Comparison of ENCODE assay signal across 8 mouse cellular contexts in the genomic region with DNA sequence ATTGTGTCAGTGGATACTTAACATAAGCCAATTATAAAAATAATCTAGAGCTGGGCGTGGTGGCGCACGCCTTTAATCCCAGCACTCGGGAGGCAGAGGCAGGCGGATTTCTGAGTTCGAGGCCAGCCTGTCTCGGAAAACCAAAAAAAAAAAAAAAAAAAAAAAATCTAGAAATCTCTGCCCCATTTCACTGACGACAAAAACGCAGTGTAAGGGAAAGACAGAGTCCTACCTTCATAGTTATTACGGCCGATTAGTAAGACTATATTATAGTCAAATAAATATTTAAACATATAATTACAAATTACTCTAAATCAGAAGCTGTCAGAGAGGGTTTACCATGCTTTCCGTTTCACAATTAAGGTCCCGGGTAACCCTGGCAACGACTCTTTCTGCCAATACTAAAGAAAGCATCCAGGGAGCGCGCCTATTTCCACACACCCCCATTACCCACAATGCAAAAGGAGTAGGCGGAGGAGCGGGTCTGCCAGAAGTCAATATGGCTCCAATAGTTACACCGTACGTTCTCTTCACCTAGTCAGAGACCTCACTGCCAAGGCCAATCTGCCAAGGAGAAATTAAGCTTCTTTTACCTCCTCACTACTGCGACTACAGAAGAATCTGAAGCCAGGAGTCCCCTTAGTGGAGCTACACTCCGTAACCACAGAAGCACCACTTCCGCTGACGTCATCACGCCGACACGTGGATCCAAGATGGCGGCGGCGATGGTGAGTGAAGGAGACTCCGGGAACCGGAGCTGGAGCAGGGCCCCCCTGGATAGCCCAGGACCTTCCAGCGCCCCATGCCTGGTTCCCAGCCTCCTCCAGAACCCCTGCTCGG. TPM values are rescaled to one million over a fixed set of nuclear protein-coding genes. Genes with fewer than 3 reads are reported as not detected.
A peak's percentile ranks its signal among the peaks of the same experiment; 100 is the strongest.
DNase-seq lines count a peak whose midpoint lies in the region; ATAC-seq and TF ChIP-seq lines count a peak whose summit lies in the region.

TSS of gene Tm9sf4 (plus strand) at position 460 of the 840 bp plus-strand sequence.

- no peaks in the 10 kb centered on the region for H3K9me3 ChIP-seq in erythroblast, embryonic 14.5 days (ENCODE audit: control insufficient read depth, low read length)
- H3K9me3 ChIP-seq in heart, embryonic 11.5 days (replicated peaks; ENCODE audit: control insufficient read depth, low read length), result no peaks in the 10 kb centered on the region
- H3K9me3 ChIP-seq in kidney, embryonic 16.5 days (ENCODE audit: low read length), result no peaks in the 10 kb centered on the region

- H3K79me2 ChIP-seq in C2C12 (ENCODE audit: control insufficient read depth, insufficient read depth), result peaks cover 47% of the 10 kb centered on the region
- peaks cover 9% of the 10 kb centered on the region for H3K79me2 ChIP-seq in liver, adult 2 months (ENCODE audit: control insufficient read depth, insufficient read depth, low read length)
- peaks cover 41% of the 10 kb centered on the region for H3K79me2 ChIP-seq in myocyte (ENCODE audit: control insufficient read depth, insufficient read depth)

- H3K27me3 ChIP-seq in C2C12 (ENCODE audit: control insufficient read depth, insufficient read depth, insufficient read length) (no peaks in the 10 kb centered on the region), myocyte (ENCODE audit: control insufficient read depth, insufficient read depth, insufficient read length) (no peaks in the 10 kb centered on the region)
- peaks cover 9% of the 10 kb centered on the region for H3K27me3 ChIP-seq in erythroblast, embryonic 14.5 days (ENCODE audit: control insufficient read depth)
- H3K27me3 ChIP-seq in heart, embryonic 11.5 days (ENCODE audit: control insufficient read depth, insufficient read depth, low read length), result no peaks in the 10 kb centered on the region
- H3K27me3 ChIP-seq in kidney, embryonic 16.5 days (ENCODE audit: insufficient read depth, low read length), result no peaks in the 10 kb centered on the region
- H3K27me3 ChIP-seq in liver, adult 2 months (ENCODE audit: control insufficient read depth, insufficient read depth, low read length), result no peaks in the 10 kb centered on the region
- no peaks in the 10 kb centered on the region for H3K27me3 ChIP-seq in splenic B cell, adult 2 months (ENCODE audit: control insufficient read depth, insufficient read depth, low read length, poor library complexity, severe bottlenecking)

- H3K36me3 ChIP-seq in C2C12 (ENCODE audit: control insufficient read depth, insufficient read depth), result peaks cover 22% of the 10 kb centered on the region
- H3K36me3 ChIP-seq in erythroblast, embryonic 14.5 days (ENCODE audit: control insufficient read depth), result peaks cover 18% of the 10 kb centered on the region
- no peaks in the 10 kb centered on the region for H3K36me3 ChIP-seq in heart, embryonic 11.5 days (ENCODE audit: control insufficient read depth, insufficient read depth, low read length)
- H3K36me3 ChIP-seq in kidney, embryonic 16.5 days (ENCODE audit: insufficient read depth, low read length), result no peaks in the 10 kb centered on the region
- no peaks in the 10 kb centered on the region for H3K36me3 ChIP-seq in liver, adult 2 months (ENCODE audit: control insufficient read depth, insufficient read depth, low read length)
- no peaks in the 10 kb centered on the region for H3K36me3 ChIP-seq in myocyte (ENCODE audit: control insufficient read depth, insufficient read depth)
- no peaks in the 10 kb centered on the region for H3K36me3 ChIP-seq in splenic B cell, adult 2 months (ENCODE audit: control insufficient read depth, insufficient read depth, low read length, poor library complexity, severe bottlenecking)

- peak within 1 kb of the TSS; percentile 96 for H3K4me2 ChIP-seq in heart, embryonic 11.5 days
- peak within 1 kb of the TSS; percentile 92 for H3K4me2 ChIP-seq in kidney, embryonic 16.5 days (replicated peaks; ENCODE audit: low read depth, low read length)
- H3K4me2 ChIP-seq in myocyte (ENCODE audit: low read depth), result peak within 1 kb of the TSS; percentile 98

- ATAC-seq in heart, embryonic 11.5 days (replicated peaks; ENCODE audit: insufficient number of reproducible peaks, low FRiP score, low TSS enrichment), result peak; percentile 87
- ATAC-seq in kidney, embryonic 16.5 days (ENCODE audit: low FRiP score, low TSS enrichment), result peak; percentile 90

- H3K79me3 ChIP-seq in C2C12 (ENCODE audit: low read depth), result peaks cover 40% of the 10 kb centered on the region

- H3K4me1 ChIP-seq in erythroblast, embryonic 14.5 days (ENCODE audit: control insufficient read depth), result peaks cover 38% of the 10 kb centered on the region
- peaks cover 3% of the 10 kb centered on the region; the same call in 1 of the 2 replicates for H3K4me1 ChIP-seq in heart, embryonic 11.5 days (ENCODE audit: control insufficient read depth, insufficient read depth, low read length)
- peaks cover 9% of the 10 kb centered on the region for H3K4me1 ChIP-seq in kidney, embryonic 16.5 days (ENCODE audit: insufficient read depth, low read length)
- peaks cover 5% of the 10 kb centered on the region for H3K4me1 ChIP-seq in liver, adult 2 months (ENCODE audit: control insufficient read depth, insufficient read depth, low read length)

- peak within 1 kb of the TSS; percentile 92 for H3K27ac ChIP-seq in heart, embryonic 11.5 days (ENCODE audit: low read depth, low read length)
- H3K27ac ChIP-seq in kidney, embryonic 16.5 days (ENCODE audit: low read length), result peak within 1 kb of the TSS; percentile 97
- H3K27ac ChIP-seq in liver, adult 2 months (replicated peaks; ENCODE audit: insufficient read depth, low read depth, low read length), result peak within 1 kb of the TSS; percentile 94

- peak within 1 kb of the TSS; percentile 67 for H3K4me3 ChIP-seq in C2C12 (ENCODE audit: insufficient read depth, poor library complexity, severe bottlenecking)
- peak within 1 kb of the TSS; percentile 97 for H3K4me3 ChIP-seq in erythroblast, embryonic 14.5 days (replicated peaks)
- peak within 1 kb of the TSS; percentile 96 for H3K4me3 ChIP-seq in heart, embryonic 11.5 days (ENCODE audit: low read depth, low read length)
- H3K4me3 ChIP-seq in kidney, embryonic 16.5 days (ENCODE audit: low read length), result peak within 1 kb of the TSS; percentile 73
- H3K4me3 ChIP-seq in liver, adult 2 months (ENCODE audit: insufficient read depth, low read depth, low read length), result peak within 1 kb of the TSS; percentile 98
- H3K4me3 ChIP-seq in myocyte, result peak within 1 kb of the TSS; percentile 72

- H3ac ChIP-seq in C2C12 (ENCODE audit: control insufficient read depth, insufficient read length, low read depth), result peak within 1 kb of the TSS; percentile 92
- peak within 1 kb of the TSS; percentile 70 for H3ac ChIP-seq in myocyte (ENCODE audit: control insufficient read depth, insufficient read length)

- peak; percentile 58; the same call in 1 of the 2 replicates for TF ChIP-seq POLR2A in brain, embryonic 14.5 days (IDR thresholded peaks at IDR 0.05; ENCODE audit: borderline replicate concordance, extremely low read depth, insufficient read depth, insufficient read length, poor library complexity, severe bottlenecking)
- TF ChIP-seq POLR2A in liver, adult 2 months (IDR thresholded peaks at IDR 0.05; ENCODE audit: extremely low read depth, insufficient read depth, low read length), result peak; percentile 56
- peak; percentile 75 for TF ChIP-seq POLR2A in myocyte (IDR thresholded peaks at IDR 0.05; ENCODE audit: insufficient read length, low read depth)

- no peak for TF ChIP-seq CTCF in C2C12 (IDR thresholded peaks at IDR 0.05; ENCODE audit: control insufficient read depth, insufficient read depth, insufficient read length)
- no peak for TF ChIP-seq CTCF in brain, embryonic 14.5 days (IDR thresholded peaks at IDR 0.05; ENCODE audit: borderline replicate concordance, extremely low read depth, insufficient read depth, insufficient read length)
- TF ChIP-seq CTCF in liver, adult 2 months (IDR thresholded peaks at IDR 0.05; ENCODE audit: low read depth, low read length), result no peak

- peak; percentile 97 for DNase-seq in brain, embryonic 14.5 days (ENCODE audit: low read depth)
- DNase-seq in liver, adult 2 months (ENCODE audit: extremely low read depth, low read depth, low spot score), result peak; percentile 88
- DNase-seq in splenic B cell, adult 2 months (ENCODE audit: low read depth, low spot score), result peak; percentile 92

- WGBS in heart, embryonic 11.5 days (ENCODE audit: insufficient replicate concordance), result 10% methylated on average over 34 of the region's 34 CpGs
- 10% methylated on average over 34 of the region's 34 CpGs for WGBS in kidney, embryonic 16.5 days
- 7% methylated on average over 34 of the region's 34 CpGs for WGBS in liver, adult 2 months

- peak within 1 kb of the TSS; percentile 98 for H3K9ac ChIP-seq in heart, embryonic 11.5 days (ENCODE audit: low read depth, low read length)
- peak within 1 kb of the TSS; percentile 79 for H3K9ac ChIP-seq in kidney, embryonic 16.5 days (replicated peaks; ENCODE audit: low read length)
- peak within 1 kb of the TSS; percentile 94 for H3K9ac ChIP-seq in liver, adult 2 months (ENCODE audit: low read depth, low read length)

TF ChIP-seq in C2C12, 6 proteins besides CTCF, POLR2A, EP300 and RAD21 (continues in another document):
- TF ChIP-seq MYOG (IDR thresholded peaks at IDR 0.05; ENCODE audit: control insufficient read depth, extremely low read depth, insufficient read length) (no peak), MAX (IDR thresholded peaks at IDR 0.05) (peak; percentile 75), FOSL1 (IDR thresholded peaks at IDR 0.05; ENCODE audit: insufficient read depth, low read length, poor library complexity, severe bottlenecking) (no peak), MYOD1 (IDR thresholded peaks at IDR 0.05; ENCODE audit: control insufficient read depth, insufficient read length, low read depth) (no peak), CEBPB (IDR thresholded peaks at IDR 0.05; ENCODE audit: low read depth) (peak; percentile 82)

TF ChIP-seq in myocyte, 11 proteins besides CTCF, POLR2A, EP300 and RAD21 (continues in another document):
- no peak for TF ChIP-seq MYOD1 (IDR thresholded peaks at IDR 0.05; ENCODE audit: control insufficient read depth in 1 of 3, insufficient read length in 2 of 3, low read depth in 2 of 3)
- peak; percentile 74 for TF ChIP-seq POLR2AphosphoS2 (IDR thresholded peaks at IDR 0.05; ENCODE audit: insufficient read length, low read depth)
- no peak for TF ChIP-seq TCF12 (IDR thresholded peaks at IDR 0.05; ENCODE audit: insufficient read depth, poor library complexity, severe bottlenecking)
- TF ChIP-seq MYOG (IDR thresholded peaks at IDR 0.05; ENCODE audit: control insufficient read depth in 1 of 3, insufficient read depth in 1 of 3, insufficient read length in 2 of 3, low read depth in 2 of 3), result no peak
- no peak for TF ChIP-seq MAX (IDR thresholded peaks at IDR 0.05; ENCODE audit: low read depth)

RNA-seq across cellular contexts. Expression of gene Tm9sf4, which starts in this region (rescaled TPM):
- polyA plus RNA-seq in C2C12 (2012; fragmentation: generic; extraction: Trizol) (43.4 TPM), myocyte (2012; fragmentation: generic; extraction: Trizol) (55.4 TPM)
- 52.8 and 67.5 TPM in 2 replicates for polyA plus RNA-seq in brain, embryonic 14.5 days (2012; rRNA removed)
- 2.4 and 2.8 TPM in 2 replicates for polyA plus RNA-seq in erythroblast, embryonic 14.5 days (2012)
- polyA plus RNA-seq in heart, embryonic 11.5 days (2014; fragmentation: Nextera tagmentation; extraction: Ambion mirVana), result 73.2 and 75.8 TPM in 2 replicates
- polyA plus RNA-seq in kidney, embryonic 16.5 days (2015; fragmentation: Nextera tagmentation; extraction: Ambion mirVana), result 102 and 108 TPM in 2 replicates
- 28.0 and 37.1 TPM in 2 replicates for total RNA-seq in liver, adult 2 months (2014; rRNA removed)
- 38.8 and 45.5 TPM in 2 replicates for polyA plus RNA-seq in liver, adult 2 months (2012; rRNA removed)

Comparison
In these comparisons a context has a peak if more than half of its experiments do, and no peak if none do; other contexts are left out.
1. Peak in every context shown above with its lines: DNase-seq, ATAC-seq, H3K4me3 ChIP-seq and H3K27ac ChIP-seq.
2. RNA of gene Tm9sf4 (polyA plus RNA-seq): 102 to 108 TPM in kidney, embryonic 16.5 days, 73.2 to 75.8 TPM in heart, embryonic 11.5 days, 52.8 to 67.5 TPM in brain, embryonic 14.5 days, 55.4 TPM in myocyte (single experiment), 38.8 to 45.5 TPM in liver, adult 2 months and 43.4 TPM in C2C12 (single experiment); 2.4 to 2.8 TPM in erythroblast, embryonic 14.5 days; every median in the first group is over 10 times any median in the second.